Mouse (Mus musculus): Measurements from ENCODE around the gene Tdrd1.

DNA sequence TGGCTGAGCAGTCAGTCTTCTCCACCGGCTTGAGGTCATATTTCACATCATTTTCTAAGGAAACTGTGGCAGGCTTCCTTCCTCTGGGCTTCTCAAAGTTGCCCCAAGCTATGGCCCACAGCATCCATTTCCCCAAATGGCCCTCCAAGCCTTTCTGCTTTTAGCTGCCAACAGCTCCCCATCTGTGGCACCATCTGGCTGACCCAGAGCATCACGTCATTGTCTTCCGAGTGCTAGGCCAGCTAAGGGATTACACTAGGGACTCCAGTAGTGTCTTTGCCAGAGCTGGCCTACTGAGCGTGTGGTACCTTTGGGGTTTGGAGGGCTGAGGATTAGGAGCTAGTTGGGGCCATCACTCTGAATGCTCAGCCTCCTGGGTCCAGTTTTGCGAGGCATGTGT is 66.6 kb downstream of the Tdrd1 start:
- TF ChIP-seq POLR2A (IDR thresholded peaks at IDR 0.05; ENCODE audit: control insufficient read depth, extremely low read depth, insufficient read depth, low read length, poor library complexity) (no peak), CTCF (IDR thresholded peaks at IDR 0.05; ENCODE audit: borderline replicate concordance, control insufficient read depth, extremely low read depth, insufficient read depth, low read length, poor library complexity) (no peak)
